Mouse (Mus musculus): ENCODE data around the gene Dlg5.

- TF ChIP-seq POLR2A (IDR thresholded peaks at IDR 0.05; ENCODE audit: insufficient read depth, low read length): no peak
- TF ChIP-seq CTCF (IDR thresholded peaks at IDR 0.05; ENCODE audit: low read depth, low read length): no peak
These were observed 10.2 kb upstream of the Dlg5 start for GRCm38 (mm10) chr14:24255956-24256355.

Measured in ES-Bruce4 (cell line).